Mouse (Mus musculus) cortical plate, adult 2 months (tissue): ENCODE measurements at regions not wholly inside any gene's neighbourhood (a gene's known extent, or its start where the extent isn't known, plus 50 kb on each side); places are given as distances from the start of the nearest gene placed in this dataset.

Experiments
- H3K27ac ChIP-seq: fragments of 200-500 bp; 2 replicates; pipeline ENCODE4 v1.5.1; 2012; ENCODE audit warnings: low read length, control low read depth, inconsistent platforms; ENCODE audit not compliant: insufficient read depth
- H3K4me1 ChIP-seq: fragments of 200-500 bp; 2 replicates; pipeline ENCODE4 v1.6.1; 2011; ENCODE audit warnings: low read length; ENCODE audit not compliant: control insufficient read depth, insufficient read depth
- H3K4me3 ChIP-seq: fragments of 200-500 bp; 2 replicates; pipeline ENCODE4 v1.5.1; 2011; ENCODE audit warnings: mild to moderate bottlenecking, low read length, control low read depth; ENCODE audit not compliant: insufficient read depth
- CTCF ChIP-seq: fragments of 200-500 bp; IDR thresholded peaks from 2 replicates; pipeline ENCODE4 v1.5.1; 2011; ENCODE audit warnings: mild to moderate bottlenecking, control low read depth, low read length; ENCODE audit not compliant: insufficient read depth; ENCODE audit errors: extremely low read depth
- POLR2A ChIP-seq: fragments of 200-500 bp; IDR thresholded peaks from 2 replicates; pipeline ENCODE4 v1.6.1; 2011; ENCODE audit warnings: mild to moderate bottlenecking, low read length, control low read depth; ENCODE audit not compliant: insufficient read depth; ENCODE audit errors: extremely low read depth

- no peak for TF ChIP-seq POLR2A
- TF ChIP-seq CTCF: no peak
- Histone ChIP-seq H3K4me3 (no peak overlapping the region), H3K4me1 (no peaks in the 10 kb centered on the region), H3K27ac (no peak overlapping the region)
These were observed 363.1 kb upstream of the Mgmt start for GRCm38 (mm10) chr7:136531301-136531700.

GRCm38 (mm10) chr7:136541876-136542655, 352.3 kb upstream of the Mgmt start:
- Histone ChIP-seq H3K4me3 (no peak overlapping the region), H3K4me1 (no peaks in the 10 kb centered on the region)
- TF ChIP-seq CTCF (no peak), POLR2A (no peak)

GRCm38 (mm10) chr7:136542896-136543295, 351.5 kb upstream of the Mgmt start:
- Histone ChIP-seq H3K4me1 (no peaks in the 10 kb centered on the region), H3K27ac (no peak overlapping the region), H3K4me3 (no peak overlapping the region)
- TF ChIP-seq POLR2A (no peak), CTCF (no peak)

More at GRCm38 (mm10) chr7:136541876-136542655, 352.3 kb upstream of the Mgmt start:
- no peak overlapping the region for H3K27ac ChIP-seq

- Histone ChIP-seq H3K27ac (no peak overlapping the region), H3K4me3 (no peak overlapping the region), H3K4me1 (no peaks in the 10 kb centered on the region)
- no peak for TF ChIP-seq POLR2A
- no peak for TF ChIP-seq CTCF
These were observed 346.6 kb upstream of the Mgmt start for GRCm38 (mm10) chr7:136547837-136548236.

GRCm38 (mm10) chr7:136556436-136556835, 338.0 kb upstream of the Mgmt start:
- Histone ChIP-seq H3K4me1 (no peaks in the 10 kb centered on the region), H3K4me3 (no peak overlapping the region), H3K27ac (no peak overlapping the region)
- TF ChIP-seq CTCF: no peak
- TF ChIP-seq POLR2A: no peak

GRCm38 (mm10) chr7:136559536-136559935, 334.9 kb upstream of the Mgmt start:
- TF ChIP-seq POLR2A (no peak), CTCF (no peak)
- Histone ChIP-seq H3K27ac (no peak overlapping the region), H3K4me1 (no peaks in the 10 kb centered on the region), H3K4me3 (no peak overlapping the region)

GRCm38 (mm10) chr7:136570911-136571310, 323.5 kb upstream of the Mgmt start:
- H3K4me1 ChIP-seq: no peaks in the 10 kb centered on the region
- no peak for TF ChIP-seq POLR2A
- TF ChIP-seq CTCF: no peak
- H3K4me3 ChIP-seq: no peak overlapping the region
- H3K27ac ChIP-seq: no peak overlapping the region

GRCm38 (mm10) chr7:136581896-136582295, 312.5 kb upstream of the Mgmt start:
- Histone ChIP-seq H3K4me3 (no peak overlapping the region), H3K27ac (no peak overlapping the region), H3K4me1 (no peaks in the 10 kb centered on the region)
- TF ChIP-seq POLR2A: no peak
- TF ChIP-seq CTCF: no peak

- no peak for TF ChIP-seq POLR2A
- TF ChIP-seq CTCF: no peak
- H3K4me1 ChIP-seq: no peaks in the 10 kb centered on the region
- no peak overlapping the region for H3K27ac ChIP-seq
- H3K4me3 ChIP-seq: no peak overlapping the region
These were observed 310.1 kb upstream of the Mgmt start for GRCm38 (mm10) chr7:136584361-136584760.

GRCm38 (mm10) chr7:136588491-136588890, 305.9 kb upstream of the Mgmt start:
- Histone ChIP-seq H3K27ac (no peak overlapping the region), H3K4me1 (no peaks in the 10 kb centered on the region), H3K4me3 (no peak overlapping the region)
- TF ChIP-seq CTCF: no peak
- TF ChIP-seq POLR2A: no peak
